Mouse (Mus musculus) kidney, adult 2 months (tissue): ENCODE results near the gene Ext2. TPM values are rescaled to one million over a fixed set of nuclear protein-coding genes. Genes with fewer than 3 reads are reported as not detected.

Source experiments
- DNase-seq: peaks from one replicate; pipeline ENCODE4 v3.0.0; 2021
- H3K27ac ChIP-seq: fragments of 200-500 bp; 2 replicates; pipeline ENCODE4 v1.5.1; 2012; ENCODE audit warnings: low read depth, low read length, control low read depth, inconsistent platforms; ENCODE audit not compliant: insufficient read depth
- H3K27me3 ChIP-seq: fragments of 200-500 bp; replicated peaks from 2 replicates; pipeline ENCODE4 v1.6.1; 2012; ENCODE audit warnings: mild to moderate bottlenecking, moderate library complexity, low read length, inconsistent platforms; ENCODE audit not compliant: control insufficient read depth, insufficient read depth
- H3K36me3 ChIP-seq: fragments of 200-500 bp; 2 replicates; pipeline ENCODE4 v1.6.1; 2012; ENCODE audit warnings: mild to moderate bottlenecking, moderate library complexity, low read length, inconsistent platforms; ENCODE audit not compliant: control insufficient read depth, insufficient read depth
- H3K4me1 ChIP-seq: fragments of 200-500 bp; 2 replicates; pipeline ENCODE4 v1.6.1; 2011; ENCODE audit warnings: low read length; ENCODE audit not compliant: control insufficient read depth, insufficient read depth
- H3K4me3 ChIP-seq: fragments of 200-500 bp; 2 replicates; pipeline ENCODE4 v1.5.1; 2011; ENCODE audit warnings: mild to moderate bottlenecking, low read depth, low read length, control low read depth; ENCODE audit not compliant: insufficient read depth
- CTCF ChIP-seq: fragments of 200-500 bp; conservative IDR thresholded peaks from 2 replicates; pipeline ENCODE4 v1.5.1; 2011; ENCODE audit warnings: low read depth, mild to moderate bottlenecking, control low read depth, low read length, moderate library complexity, mixed read lengths; ENCODE audit not compliant: insufficient read depth, insufficient read length
- POLR2A ChIP-seq: fragments of 200-500 bp; IDR thresholded peaks from one replicate; pipeline ENCODE4 v1.6.1; 2011; ENCODE audit warnings: low read depth, low read length, control low read depth
- WGBS: fragments of 180-500 bp; shearing (Covaris S2); methylation state at CpG from one replicate; pipeline ENCODE4 v1.1.7; 2018; 5-methylcytosine and 5-hydroxymethylcytosine counted together
- polyA plus RNA-seq: library from polyadenylated mRNA; depleted of rRNA; stranded (reverse); fragments of >200 nt; gene quantifications from 2 replicates; pipeline ENCODE4 v1.2.3, GENCODE M21; 2012; rRNA removed

Ext2 gene
- polyA plus RNA-seq, 1 experiment: 46.5 TPM

- WGBS: 92% methylated on average over 4 of the region's 4 CpGs
- Histone ChIP-seq H3K27ac (no peak overlapping the region), H3K4me1 (no peaks in the 10 kb centered on the region), H3K27me3 (no peaks in the 10 kb centered on the region), H3K36me3 (no peaks in the 10 kb centered on the region), H3K4me3 (no peak overlapping the region)
- DNase-seq: no peak
- TF ChIP-seq CTCF (no peak), POLR2A (no peak)
Observed at GRCm38 (mm10) chr2:93634609-93635008, 187.8 kb downstream of the Ext2 start.

GRCm38 (mm10) chr2:93624665-93625408 lies 197.5 kb downstream of the Ext2 start:
- Histone ChIP-seq H3K4me1 (no peaks in the 10 kb centered on the region), H3K27me3 (no peaks in the 10 kb centered on the region), H3K4me3 (no peak overlapping the region), H3K27ac (no peak overlapping the region), H3K36me3 (no peaks in the 10 kb centered on the region)
- peak; percentile 54 for DNase-seq
- TF ChIP-seq CTCF: no peak
- TF ChIP-seq POLR2A: no peak
- WGBS: 8% methylated on average over 13 of the region's 13 CpGs

- H3K27ac ChIP-seq: no peak overlapping the region
- H3K36me3 ChIP-seq: no peaks in the 10 kb centered on the region
- 57% methylated on average over 5 of the region's 5 CpGs for WGBS
- no peaks in the 10 kb centered on the region for H3K27me3 ChIP-seq
- no peaks in the 10 kb centered on the region for H3K4me1 ChIP-seq
- no peak overlapping the region for H3K4me3 ChIP-seq
- DNase-seq: no peak
- TF ChIP-seq CTCF (no peak), POLR2A (no peak)
Observed at GRCm38 (mm10) chr2:93619208-93619849, 203.0 kb downstream of the Ext2 start.

GRCm38 (mm10) chr2:93618447-93619199 lies 203.7 kb downstream of the Ext2 start:
- 55% methylated on average over 19 of the region's 19 CpGs for whole genome bisulfite sequencing
- Histone ChIP-seq H3K27me3 (no peaks in the 10 kb centered on the region), H3K4me3 (no peak overlapping the region), H3K4me1 (no peaks in the 10 kb centered on the region), H3K36me3 (no peaks in the 10 kb centered on the region), H3K27ac (no peak overlapping the region)
- TF ChIP-seq POLR2A (no peak), CTCF (no peak)
- no peak for DNase-seq

GRCm38 (mm10) chr2:93615845-93616689 lies 206.3 kb downstream of the Ext2 start:
- H3K27me3 ChIP-seq: no peaks in the 10 kb centered on the region
- no peak for DNase-seq
- no peaks in the 10 kb centered on the region for H3K4me1 ChIP-seq
- 49% methylated on average over 27 of the region's 27 CpGs for WGBS
- TF ChIP-seq CTCF (no peak), POLR2A (no peak)
- H3K36me3 ChIP-seq: no peaks in the 10 kb centered on the region
- no peak overlapping the region for H3K4me3 ChIP-seq
- no peak overlapping the region for H3K27ac ChIP-seq

GRCm38 (mm10) chr2:93613020-93613419 lies 209.3 kb downstream of the Ext2 start:
- no peaks in the 10 kb centered on the region for H3K27me3 ChIP-seq
- TF ChIP-seq CTCF: no peak
- no peak for TF ChIP-seq POLR2A
- H3K27ac ChIP-seq: no peak overlapping the region
- H3K36me3 ChIP-seq: no peaks in the 10 kb centered on the region
- no peaks in the 10 kb centered on the region for H3K4me1 ChIP-seq
- DNase-seq: no peak
- H3K4me3 ChIP-seq: no peak overlapping the region
- 80% methylated on average over 7 of the region's 7 CpGs for WGBS

Other genes starting within 250 kb of the Ext2 start
- gene Alx4, start 180.2 kb downstream of the Ext2 start, polyA plus RNA-seq: 0.13 and 0.14 TPM in 2 replicates
- 14.8 and 16.3 TPM in 2 replicates for gene Accs, start 27.4 kb upstream of the Ext2 start, polyA plus RNA-seq
- 0.16 and 0.17 TPM in 2 replicates for gene Accsl, start 46.6 kb upstream of the Ext2 start, polyA plus RNA-seq
- 12.2 and 14.9 TPM in 2 replicates for gene Gm13889, start 134.6 kb upstream of the Ext2 start, polyA plus RNA-seq
- not detected in 2 replicates for gene Gm27027, start 173.8 kb upstream of the Ext2 start, polyA plus RNA-seq
- 59.8 and 62.3 TPM in 2 replicates for gene Alkbh3, start 188.2 kb upstream of the Ext2 start, polyA plus RNA-seq